Mouse (Mus musculus) stomach, postnatal 0 days (tissue): Measurements from ENCODE around the gene Tmtc4.

ENCODE experiments used
- CTCF ChIP-seq: IDR thresholded peaks from 2 replicates; pipeline ENCODE4 v1.5.1; 2016; ENCODE audit warnings: antibody characterized with exemption, low read depth, mild to moderate bottlenecking, moderate library complexity
- EP300 ChIP-seq: optimal IDR thresholded peaks from 2 replicates; pipeline ENCODE3; 2016; ENCODE audit warnings: antibody characterized with exemption

- no peak for TF ChIP-seq EP300
- TF ChIP-seq CTCF, result no peak
Measured at GRCm38 (mm10) chr14:123009108-123010018, 25.5 kb upstream of the Tmtc4 start.
